Mouse (Mus musculus): ENCODE results near the gene Arrdc2.

DNA sequence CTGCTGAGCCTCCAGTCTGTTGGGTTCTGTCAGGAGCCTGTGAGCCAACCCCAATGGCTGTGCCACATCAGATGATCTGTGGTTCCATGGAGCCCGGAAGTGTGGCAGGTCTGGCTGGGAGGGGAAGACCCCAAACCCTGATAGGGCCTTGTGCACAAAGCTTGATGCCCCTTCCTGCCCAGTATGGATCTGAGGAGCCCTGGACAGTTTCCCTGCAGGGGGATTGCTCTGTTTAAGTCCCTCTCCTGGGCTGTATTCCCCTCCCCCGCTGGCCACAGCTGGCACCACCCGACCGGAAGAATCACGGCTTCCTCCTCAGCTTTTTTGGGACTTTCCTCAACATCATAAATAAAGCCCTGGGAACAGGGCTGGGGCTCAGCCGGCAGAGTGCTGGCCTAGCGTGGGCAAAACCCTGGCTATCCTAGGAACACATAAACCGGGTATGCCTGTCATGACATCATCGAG is 6.5 kb downstream of the Arrdc2 start:
- TF ChIP-seq GATA1 (IDR thresholded peaks at IDR 0.05; ENCODE audit: borderline replicate concordance, low read length) = no peak
- no peak for TF ChIP-seq FLI1 (IDR thresholded peaks at IDR 0.05; ENCODE audit: low read length)
